Mouse (Mus musculus): ENCODE measurements around the gene 2610001J05Rik.
"Not testable (repeated sequence)": the region's sequence is repeated elsewhere in the genome, so short reads cannot be mapped to it uniquely, and the experiment has no call there.

2610001J05Rik gene

GRCm38 (mm10) chr6:13870919-13871624 lies at the start of gene 2610001J05Rik:
TSS of gene 2610001J05Rik (minus strand) at chr6:13871518.
- H3K27me3 ChIP-seq (ENCODE audit: control insufficient read depth, insufficient read depth, low read length, poor library complexity, severe bottlenecking): no peaks in the 10 kb centered on the region
- peak; percentile 90 for DNase-seq (ENCODE audit: low read depth, low spot score)
- no peaks in the 10 kb centered on the region for H3K36me3 ChIP-seq (ENCODE audit: control insufficient read depth, insufficient read depth, low read length, poor library complexity, severe bottlenecking)

GRCm38 (mm10) chr6:13909762-13910537 lies 38.6 kb upstream of the 2610001J05Rik start:
- DNase-seq (ENCODE audit: low read depth, low spot score): no peak
- Histone ChIP-seq H3K27me3 (ENCODE audit: control insufficient read depth, insufficient read depth, low read length, poor library complexity, severe bottlenecking) (no peaks in the 10 kb centered on the region), H3K36me3 (ENCODE audit: control insufficient read depth, insufficient read depth, low read length, poor library complexity, severe bottlenecking) (no peaks in the 10 kb centered on the region)

- Histone ChIP-seq H3K27me3 (ENCODE audit: control insufficient read depth, insufficient read depth, low read length, poor library complexity, severe bottlenecking) (no peaks in the 10 kb centered on the region), H3K36me3 (ENCODE audit: control insufficient read depth, insufficient read depth, low read length, poor library complexity, severe bottlenecking) (no peaks in the 10 kb centered on the region)
- no peak for DNase-seq (ENCODE audit: low read depth, low spot score)
Observed at GRCm38 (mm10) chr6:13902941-13903627, 31.8 kb upstream of the 2610001J05Rik start.

- Histone ChIP-seq H3K27me3 (ENCODE audit: control insufficient read depth, insufficient read depth, low read length, poor library complexity, severe bottlenecking) (no peaks in the 10 kb centered on the region), H3K36me3 (ENCODE audit: control insufficient read depth, insufficient read depth, low read length, poor library complexity, severe bottlenecking) (no peaks in the 10 kb centered on the region)
- DNase-seq (ENCODE audit: low read depth, low spot score): no peak
Observed at GRCm38 (mm10) chr6:13884877-13885592, 13.7 kb upstream of the 2610001J05Rik start.

GRCm38 (mm10) chr6:13882919-13883318 lies 11.6 kb upstream of the 2610001J05Rik start:
- DNase-seq (ENCODE audit: low read depth, low spot score): no peak

GRCm38 (mm10) chr6:13873959-13874358 lies 2.6 kb upstream of the 2610001J05Rik start:
- no peaks in the 10 kb centered on the region for H3K27me3 ChIP-seq (ENCODE audit: control insufficient read depth, insufficient read depth, low read length, poor library complexity, severe bottlenecking)
- H3K36me3 ChIP-seq (ENCODE audit: control insufficient read depth, insufficient read depth, low read length, poor library complexity, severe bottlenecking): no peaks in the 10 kb centered on the region
- DNase-seq (ENCODE audit: low read depth, low spot score): no peak

More at GRCm38 (mm10) chr6:13882919-13883318, 11.6 kb upstream of the 2610001J05Rik start:
- H3K36me3 ChIP-seq (ENCODE audit: control insufficient read depth, insufficient read depth, low read length, poor library complexity, severe bottlenecking): no peaks in the 10 kb centered on the region
- H3K27me3 ChIP-seq (ENCODE audit: control insufficient read depth, insufficient read depth, low read length, poor library complexity, severe bottlenecking): no peaks in the 10 kb centered on the region

GRCm38 (mm10) chr6:13872076-13872475 lies 758 bp upstream of the 2610001J05Rik start:
- no peaks in the 10 kb centered on the region for H3K36me3 ChIP-seq (ENCODE audit: control insufficient read depth, insufficient read depth, low read length, poor library complexity, severe bottlenecking)
- no peak for DNase-seq (ENCODE audit: low read depth, low spot score)
- H3K27me3 ChIP-seq (ENCODE audit: control insufficient read depth, insufficient read depth, low read length, poor library complexity, severe bottlenecking): no peaks in the 10 kb centered on the region

GRCm38 (mm10) chr6:13871625-13871958 lies 274 bp upstream of the 2610001J05Rik start:
- H3K27me3 ChIP-seq (ENCODE audit: control insufficient read depth, insufficient read depth, low read length, poor library complexity, severe bottlenecking): no peaks in the 10 kb centered on the region
- DNase-seq (ENCODE audit: low read depth, low spot score): no peak

GRCm38 (mm10) chr6:13870289-13870741 lies 1.0 kb downstream of the 2610001J05Rik start:
- H3K27me3 ChIP-seq (ENCODE audit: control insufficient read depth, insufficient read depth, low read length, poor library complexity, severe bottlenecking): no peaks in the 10 kb centered on the region
- DNase-seq (ENCODE audit: low read depth, low spot score): peak; percentile 3
- H3K36me3 ChIP-seq (ENCODE audit: control insufficient read depth, insufficient read depth, low read length, poor library complexity, severe bottlenecking): no peaks in the 10 kb centered on the region

More at GRCm38 (mm10) chr6:13871625-13871958, 274 bp upstream of the 2610001J05Rik start:
- H3K36me3 ChIP-seq (ENCODE audit: control insufficient read depth, insufficient read depth, low read length, poor library complexity, severe bottlenecking): no peaks in the 10 kb centered on the region

GRCm38 (mm10) chr6:13860596-13860995 lies 10.7 kb downstream of the 2610001J05Rik start:
- no peak for DNase-seq (ENCODE audit: low read depth, low spot score)
- no peaks in the 10 kb centered on the region for H3K27me3 ChIP-seq (ENCODE audit: control insufficient read depth, insufficient read depth, low read length, poor library complexity, severe bottlenecking)
- H3K36me3 ChIP-seq (ENCODE audit: control insufficient read depth, insufficient read depth, low read length, poor library complexity, severe bottlenecking): no peaks in the 10 kb centered on the region

- no peak for DNase-seq (ENCODE audit: low read depth, low spot score)
Observed at GRCm38 (mm10) chr6:13859877-13860585, 11.3 kb downstream of the 2610001J05Rik start.

GRCm38 (mm10) chr6:13854230-13854629 lies 17.1 kb downstream of the 2610001J05Rik start:
- H3K27me3 ChIP-seq (ENCODE audit: control insufficient read depth, insufficient read depth, low read length, poor library complexity, severe bottlenecking): no peaks in the 10 kb centered on the region
- H3K36me3 ChIP-seq (ENCODE audit: control insufficient read depth, insufficient read depth, low read length, poor library complexity, severe bottlenecking): no peaks in the 10 kb centered on the region
- no peak for DNase-seq (ENCODE audit: low read depth, low spot score)

More at GRCm38 (mm10) chr6:13859877-13860585, 11.3 kb downstream of the 2610001J05Rik start:
- H3K36me3 ChIP-seq (ENCODE audit: control insufficient read depth, insufficient read depth, low read length, poor library complexity, severe bottlenecking): no peaks in the 10 kb centered on the region
- H3K27me3 ChIP-seq (ENCODE audit: control insufficient read depth, insufficient read depth, low read length, poor library complexity, severe bottlenecking): no peaks in the 10 kb centered on the region

- no peaks in the 10 kb centered on the region for H3K27me3 ChIP-seq (ENCODE audit: control insufficient read depth, insufficient read depth, low read length, poor library complexity, severe bottlenecking)
- DNase-seq (ENCODE audit: low read depth, low spot score): no peak
- no peaks in the 10 kb centered on the region for H3K36me3 ChIP-seq (ENCODE audit: control insufficient read depth, insufficient read depth, low read length, poor library complexity, severe bottlenecking)
Observed at GRCm38 (mm10) chr6:13853244-13853643, 18.1 kb downstream of the 2610001J05Rik start.

GRCm38 (mm10) chr6:13846031-13846430 lies 25.3 kb downstream of the 2610001J05Rik start:
- not testable (repeated sequence) for H3K36me3 ChIP-seq (ENCODE audit: control insufficient read depth, insufficient read depth, low read length, poor library complexity, severe bottlenecking); H3K27me3 ChIP-seq (ENCODE audit: control insufficient read depth, insufficient read depth, low read length, poor library complexity, severe bottlenecking); DNase-seq (ENCODE audit: low read depth, low spot score)

Data from splenic B cell, adult 2 months (primary cell).